Mouse (Mus musculus): ENCODE measurements around the gene Hsf2.
"Not testable (repeated sequence)": the region's sequence is repeated elsewhere in the genome, so short reads cannot be mapped to it uniquely, and the experiment has no call there.

Gene Hsf2

GRCm38 (mm10) chr10:57485908-57486541 lies at the start of gene Hsf2:
Gene Hsf2 (plus strand): TSS chr10:57486385.
- peak; percentile 90 for DNase-seq (ENCODE audit: low read depth, low spot score)

GRCm38 (mm10) chr10:57437898-57438297 lies 48.3 kb upstream of the Hsf2 start:
- no peak for DNase-seq (ENCODE audit: low read depth, low spot score)

- DNase-seq (ENCODE audit: low read depth, low spot score) = no peak
Observed at GRCm38 (mm10) chr10:57441049-57441448, 45.1 kb upstream of the Hsf2 start.

- no peak for DNase-seq (ENCODE audit: low read depth, low spot score)
Observed at GRCm38 (mm10) chr10:57444392-57444791, 41.8 kb upstream of the Hsf2 start.

GRCm38 (mm10) chr10:57445655-57446054 lies 40.5 kb upstream of the Hsf2 start:
- DNase-seq (ENCODE audit: low read depth, low spot score) = no peak

GRCm38 (mm10) chr10:57447657-57448050 lies 38.5 kb upstream of the Hsf2 start:
- DNase-seq (ENCODE audit: low read depth, low spot score) = no peak

- peak; percentile 67 for DNase-seq (ENCODE audit: low read depth, low spot score)
Observed at GRCm38 (mm10) chr10:57448051-57448716, 38.0 kb upstream of the Hsf2 start.

- DNase-seq (ENCODE audit: low read depth, low spot score) = not testable (repeated sequence)
Observed at GRCm38 (mm10) chr10:57463298-57463697, 22.9 kb upstream of the Hsf2 start.

- no peak for DNase-seq (ENCODE audit: low read depth, low spot score)
Observed at GRCm38 (mm10) chr10:57465768-57466167, 20.4 kb upstream of the Hsf2 start.

- no peak for DNase-seq (ENCODE audit: low read depth, low spot score)
Observed at GRCm38 (mm10) chr10:57477121-57477843, 8.9 kb upstream of the Hsf2 start.

GRCm38 (mm10) chr10:57481717-57482116 lies 4.5 kb upstream of the Hsf2 start:
- no peak for DNase-seq (ENCODE audit: low read depth, low spot score)

- DNase-seq (ENCODE audit: low read depth, low spot score) = no peak
Observed at GRCm38 (mm10) chr10:57484741-57485140, 1.4 kb upstream of the Hsf2 start.

GRCm38 (mm10) chr10:57486542-57487071 lies 422 bp downstream of the Hsf2 start:
- peak; percentile 35 for DNase-seq (ENCODE audit: low read depth, low spot score)

GRCm38 (mm10) chr10:57487201-57487600 lies 1.0 kb downstream of the Hsf2 start:
- peak; percentile 48 for DNase-seq (ENCODE audit: low read depth, low spot score)

GRCm38 (mm10) chr10:57488591-57488990 lies 2.4 kb downstream of the Hsf2 start:
- DNase-seq (ENCODE audit: low read depth, low spot score) = no peak

- DNase-seq (ENCODE audit: low read depth, low spot score) = no peak
Observed at GRCm38 (mm10) chr10:57492050-57492449, 5.9 kb downstream of the Hsf2 start.

- no peak for DNase-seq (ENCODE audit: low read depth, low spot score)
Observed at GRCm38 (mm10) chr10:57499414-57500156, 13.4 kb downstream of the Hsf2 start.

- no peak for DNase-seq (ENCODE audit: low read depth, low spot score)
Observed at GRCm38 (mm10) chr10:57514616-57515015, 28.4 kb downstream of the Hsf2 start.

- DNase-seq (ENCODE audit: low read depth, low spot score) = no peak
Observed at GRCm38 (mm10) chr10:57515278-57515677, 29.1 kb downstream of the Hsf2 start.

- no peak for DNase-seq (ENCODE audit: low read depth, low spot score)
Observed at GRCm38 (mm10) chr10:57526469-57526868, 40.3 kb downstream of the Hsf2 start.

GRCm38 (mm10) chr10:57531076-57531475 lies 44.9 kb downstream of the Hsf2 start:
- DNase-seq (ENCODE audit: low read depth, low spot score) = no peak
